Mouse (Mus musculus) thymus, adult 2 months (tissue): ENCODE results near the gene Smarcd3. TPM values are rescaled to one million over a fixed set of nuclear protein-coding genes. Genes with fewer than 3 reads are reported as not detected.

Experiments used
- DNase-seq: peaks from one replicate; pipeline ENCODE4 v3.0.0; 2021
- H3K27ac ChIP-seq: fragments of 200-500 bp; 2 replicates; pipeline ENCODE4 v1.5.1; 2012; ENCODE audit warnings: low read length, control low read depth; ENCODE audit not compliant: control insufficient read depth, insufficient read depth
- H3K27me3 ChIP-seq: fragments of 200-500 bp; 2 replicates; pipeline ENCODE4 v1.6.1; 2012; ENCODE audit warnings: mild to moderate bottlenecking, low read length, moderate library complexity, mixed read lengths; ENCODE audit not compliant: control insufficient read depth, insufficient read depth
- H3K36me3 ChIP-seq: fragments of 200-500 bp; 2 replicates; pipeline ENCODE4 v1.6.1; 2012; ENCODE audit warnings: mild to moderate bottlenecking, low read length, moderate library complexity; ENCODE audit not compliant: control insufficient read depth, insufficient read depth
- H3K4me1 ChIP-seq: fragments of 200-500 bp; replicated peaks from 2 replicates; pipeline ENCODE4 v1.6.1; 2012; ENCODE audit warnings: low read length; ENCODE audit not compliant: control insufficient read depth, insufficient read depth
- H3K4me3 ChIP-seq: fragments of 200-500 bp; 2 replicates; pipeline ENCODE4 v1.5.1; 2012; ENCODE audit warnings: mild to moderate bottlenecking, low read length, control low read depth, moderate library complexity; ENCODE audit not compliant: control insufficient read depth, insufficient read depth
- CTCF ChIP-seq: fragments of 200-500 bp; IDR thresholded peaks from 2 replicates; pipeline ENCODE4 v1.5.1; 2012; ENCODE audit warnings: mild to moderate bottlenecking, control low read depth, low read length, moderate library complexity, borderline replicate concordance; ENCODE audit not compliant: control insufficient read depth, poor library complexity, insufficient read depth; ENCODE audit errors: extremely low read depth
- POLR2A ChIP-seq: fragments of 200-500 bp; IDR thresholded peaks from 2 replicates; pipeline ENCODE4 v1.6.1; 2012; ENCODE audit warnings: mild to moderate bottlenecking, low read length, control low read depth, moderate library complexity; ENCODE audit not compliant: control insufficient read depth, poor library complexity, insufficient read depth; ENCODE audit errors: extremely low read depth
- WGBS: fragments of 180-500 bp; shearing (Covaris S2); methylation state at CpG from one replicate; pipeline ENCODE4 v1.1.7; 2018; 5-methylcytosine and 5-hydroxymethylcytosine counted together
- polyA plus RNA-seq: library from polyadenylated mRNA; depleted of rRNA; stranded (reverse); fragments of >200 nt; gene quantifications from 2 replicates; pipeline ENCODE4 v1.2.3, GENCODE M21; 2012

Gene Smarcd3
- polyA plus RNA-seq, 1 experiment: 6.1 TPM

- H3K4me1 ChIP-seq: no peaks in the 10 kb centered on the region
- TF ChIP-seq POLR2A (no peak), CTCF (no peak)
- no peak for DNase-seq
- WGBS: 90% methylated on average over 7 of the region's 7 CpGs
- no peak overlapping the region for H3K4me3 ChIP-seq
- peaks cover 4% of the 10 kb centered on the region; the same call in 1 of the 2 replicates for H3K27me3 ChIP-seq
- H3K36me3 ChIP-seq: no peaks in the 10 kb centered on the region
- no peak overlapping the region for H3K27ac ChIP-seq
These were observed 1.7 kb downstream of the Smarcd3 start for GRCm38 (mm10) chr5:24622386-24623040.

DNA sequence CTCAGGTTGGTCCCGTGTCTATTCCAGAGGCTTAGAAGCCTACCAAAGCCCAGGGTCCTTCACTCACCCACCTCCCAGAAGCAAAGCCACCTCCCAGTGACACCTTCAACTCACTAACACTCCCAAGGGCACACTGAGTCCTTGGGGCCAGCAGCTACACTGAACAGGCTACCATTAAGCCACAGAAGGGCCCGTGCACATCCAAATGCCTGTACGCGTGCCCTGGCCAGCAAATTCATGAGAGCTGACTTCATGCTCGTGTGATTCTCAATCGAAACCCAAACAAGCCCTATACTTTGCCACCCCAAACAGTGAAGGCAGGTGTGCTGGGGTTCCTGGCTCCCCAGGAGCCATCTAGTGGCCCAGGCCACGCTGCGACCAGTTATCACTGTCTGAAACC, 3.6 kb downstream of the Smarcd3 start:
- Histone ChIP-seq H3K36me3 (no peaks in the 10 kb centered on the region), H3K4me3 (no peak overlapping the region), H3K4me1 (no peaks in the 10 kb centered on the region), H3K27me3 (peaks cover 4% of the 10 kb centered on the region; the same call in 1 of the 2 replicates), H3K27ac (no peak overlapping the region)
- WGBS: 89% methylated on average over 8 of the region's 8 CpGs
- DNase-seq: no peak
- TF ChIP-seq POLR2A (no peak), CTCF (no peak)

- WGBS: 82% methylated on average over 8 of the region's 8 CpGs
- Histone ChIP-seq H3K27me3 (peaks cover 4% of the 10 kb centered on the region; the same call in 1 of the 2 replicates), H3K4me3 (no peak overlapping the region), H3K36me3 (no peaks in the 10 kb centered on the region), H3K27ac (no peak overlapping the region), H3K4me1 (no peaks in the 10 kb centered on the region)
- TF ChIP-seq CTCF (no peak), POLR2A (no peak)
- DNase-seq: no peak
These were observed 4.1 kb downstream of the Smarcd3 start for GRCm38 (mm10) chr5:24620116-24620515.

- no peak for DNase-seq
- Histone ChIP-seq H3K27ac (no peak overlapping the region), H3K36me3 (no peaks in the 10 kb centered on the region), H3K4me3 (no peak overlapping the region), H3K27me3 (peaks cover 4% of the 10 kb centered on the region; the same call in 1 of the 2 replicates), H3K4me1 (no peaks in the 10 kb centered on the region)
- TF ChIP-seq CTCF: no peak
- TF ChIP-seq POLR2A: no peak
- WGBS: 90% methylated on average over 3 of the region's 3 CpGs
These were observed 5.3 kb downstream of the Smarcd3 start for GRCm38 (mm10) chr5:24618921-24619320.

DNA sequence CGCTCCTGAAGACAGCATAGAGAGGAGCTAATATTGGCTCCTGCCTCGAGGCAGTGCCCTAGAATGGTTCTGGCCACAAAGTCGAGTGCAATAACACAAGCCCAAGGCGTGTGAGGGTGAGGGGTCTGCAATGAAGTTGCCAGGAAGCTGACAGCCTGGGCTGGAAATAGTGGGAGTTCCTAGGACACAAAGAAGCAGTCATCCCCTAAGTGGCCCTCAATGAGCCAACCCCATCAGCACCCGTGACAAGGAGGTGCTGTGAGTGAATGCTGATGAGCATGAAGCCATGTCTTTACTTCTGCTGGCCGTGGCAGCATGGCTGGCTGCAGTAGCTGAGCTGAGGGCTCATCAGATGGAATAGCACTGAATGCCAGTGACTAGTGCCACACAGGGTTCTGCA, 9.1 kb downstream of the Smarcd3 start:
- TF ChIP-seq CTCF (no peak), POLR2A (no peak)
- DNase-seq: no peak
- Histone ChIP-seq H3K4me1 (no peaks in the 10 kb centered on the region), H3K4me3 (no peak overlapping the region), H3K27ac (no peak overlapping the region), H3K27me3 (no peaks in the 10 kb centered on the region), H3K36me3 (no peaks in the 10 kb centered on the region)
- WGBS: 86% methylated on average over 6 of the region's 6 CpGs

GRCm38 (mm10) chr5:24612302-24612649, 11.9 kb downstream of the Smarcd3 start:
- no peak overlapping the region for H3K4me3 ChIP-seq
- no peaks in the 10 kb centered on the region for H3K27me3 ChIP-seq
- no peak for DNase-seq
- TF ChIP-seq CTCF: no peak
- TF ChIP-seq POLR2A: no peak
- no peak overlapping the region for H3K27ac ChIP-seq
- no peaks in the 10 kb centered on the region for H3K4me1 ChIP-seq
- 80% methylated on average over 5 of the region's 5 CpGs for WGBS
- no peaks in the 10 kb centered on the region for H3K36me3 ChIP-seq
